Mouse (Mus musculus): ENCODE measurements around the gene Prrt4. TPM values are rescaled to one million over a fixed set of nuclear protein-coding genes. Genes with fewer than 3 reads are reported as not detected.
A peak's percentile ranks its signal among the peaks of the same experiment; 100 is the strongest.
"Not testable (repeated sequence)": the region's sequence is repeated elsewhere in the genome, so short reads cannot be mapped to it uniquely, and the experiment has no call there.

The Prrt4 gene
- 6.2 and 7.5 TPM in 2 replicates for polyA plus RNA-seq (2014; fragmentation: Nextera tagmentation; extraction: Ambion mirVana)

DNA sequence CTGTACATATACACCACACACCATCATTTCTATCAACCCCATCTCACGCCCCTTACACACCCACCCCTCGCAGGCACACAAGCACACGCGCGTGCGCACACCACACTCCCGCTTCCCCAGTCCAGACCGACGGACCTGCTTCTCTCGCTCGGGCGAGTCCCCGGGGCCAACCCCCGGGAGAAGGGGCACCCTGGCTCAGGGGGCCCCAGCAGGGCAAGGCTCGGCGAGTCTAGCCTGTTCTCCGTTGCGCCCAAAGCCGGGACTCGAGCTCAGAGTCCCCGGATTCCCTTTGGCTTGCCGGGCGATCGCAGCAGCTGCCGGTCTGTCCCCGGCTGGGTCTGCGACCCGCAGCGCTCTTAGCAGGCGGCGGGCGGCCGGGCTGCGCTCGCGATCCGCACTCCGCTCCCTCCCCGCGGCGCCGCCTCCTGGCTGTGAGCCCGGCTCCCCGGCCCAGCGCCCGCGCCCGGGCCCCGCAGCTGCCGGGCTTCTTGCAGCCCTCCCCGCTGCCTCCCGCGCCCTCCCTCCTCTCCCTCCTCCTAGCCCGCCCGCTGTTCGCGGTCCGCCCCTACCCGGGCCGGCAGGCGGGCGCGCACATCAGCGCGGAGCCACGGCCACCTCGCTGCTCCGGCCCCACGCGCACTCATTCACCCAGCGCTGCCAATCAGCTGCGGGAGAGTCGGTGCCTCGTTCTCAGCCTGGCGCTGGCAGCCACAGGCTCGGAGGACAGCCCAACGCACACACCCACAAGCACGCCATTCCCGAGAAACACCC lies at the start of gene Prrt4:
Gene Prrt4, minus strand, starts transcription at position 697 of the 771 bp plus-strand sequence.
- WGBS = under 1% methylated on average over 76 of the region's 79 CpGs
- Histone ChIP-seq H3K4me2 (ENCODE audit: low read length) (peak within 1 kb of the TSS; percentile 86), H3K9ac (replicated peaks; ENCODE audit: low read length) (peak within 1 kb of the TSS; percentile 83), H3K36me3 (ENCODE audit: control insufficient read depth, insufficient read depth, low read length) (no peaks in the 10 kb centered on the region), H3K27ac (replicated peaks; ENCODE audit: low read depth, low read length) (peak within 1 kb of the TSS; percentile 90), H3K27me3 (ENCODE audit: control insufficient read depth, insufficient read depth, low read length) (0 out of 2 replicates have a peak, but pooled peaks cover 8% of the 10 kb centered on the region), H3K4me1 (ENCODE audit: control insufficient read depth, insufficient read depth, low read length) (peaks cover 5% of the 10 kb centered on the region; the same call in 1 of the 2 replicates), H3K9me3 (ENCODE audit: control insufficient read depth, low read length) (no peaks in the 10 kb centered on the region), H3K4me3 (replicated peaks; ENCODE audit: low read depth, low read length) (peak within 1 kb of the TSS; percentile 60)
- peak; percentile 85 for ATAC-seq (ENCODE audit: low FRiP score, low TSS enrichment)
- peak; percentile 85 for DNase-seq

DNA sequence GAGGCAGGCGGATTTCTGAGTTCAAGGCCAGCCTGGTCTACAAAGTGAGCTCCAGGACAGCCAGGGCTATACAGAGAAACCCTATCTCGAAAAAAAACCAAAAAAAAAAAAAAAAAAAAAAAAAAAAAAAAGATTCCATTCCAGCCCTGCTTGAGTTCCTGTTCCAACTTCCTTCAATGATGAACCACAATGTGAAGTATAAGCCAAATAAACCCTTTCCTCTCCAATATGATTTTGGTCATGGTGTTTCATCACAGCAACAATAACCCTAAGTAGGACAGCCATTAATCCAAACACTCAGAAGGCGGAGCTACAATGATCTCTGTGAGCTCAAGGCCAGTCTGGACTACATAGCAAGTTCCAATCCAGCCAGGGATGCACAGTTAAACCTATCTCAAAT lies 38.3 kb upstream of the Prrt4 start:
- H3K9ac ChIP-seq (replicated peaks; ENCODE audit: low read length); H3K36me3 ChIP-seq (ENCODE audit: control insufficient read depth, insufficient read depth, low read length); H3K4me2 ChIP-seq (ENCODE audit: low read length); ATAC-seq (ENCODE audit: low FRiP score, low TSS enrichment); H3K4me3 ChIP-seq (replicated peaks; ENCODE audit: low read depth, low read length); H3K27me3 ChIP-seq (ENCODE audit: control insufficient read depth, insufficient read depth, low read length); H3K27ac ChIP-seq (replicated peaks; ENCODE audit: low read depth, low read length); DNase-seq; H3K9me3 ChIP-seq (ENCODE audit: control insufficient read depth, low read length): not testable (repeated sequence)
- peaks cover 32% of the 10 kb centered on the region for H3K4me1 ChIP-seq (ENCODE audit: control insufficient read depth, insufficient read depth, low read length)
- WGBS = 86% methylated on average over 3 of the region's 3 CpGs

DNA sequence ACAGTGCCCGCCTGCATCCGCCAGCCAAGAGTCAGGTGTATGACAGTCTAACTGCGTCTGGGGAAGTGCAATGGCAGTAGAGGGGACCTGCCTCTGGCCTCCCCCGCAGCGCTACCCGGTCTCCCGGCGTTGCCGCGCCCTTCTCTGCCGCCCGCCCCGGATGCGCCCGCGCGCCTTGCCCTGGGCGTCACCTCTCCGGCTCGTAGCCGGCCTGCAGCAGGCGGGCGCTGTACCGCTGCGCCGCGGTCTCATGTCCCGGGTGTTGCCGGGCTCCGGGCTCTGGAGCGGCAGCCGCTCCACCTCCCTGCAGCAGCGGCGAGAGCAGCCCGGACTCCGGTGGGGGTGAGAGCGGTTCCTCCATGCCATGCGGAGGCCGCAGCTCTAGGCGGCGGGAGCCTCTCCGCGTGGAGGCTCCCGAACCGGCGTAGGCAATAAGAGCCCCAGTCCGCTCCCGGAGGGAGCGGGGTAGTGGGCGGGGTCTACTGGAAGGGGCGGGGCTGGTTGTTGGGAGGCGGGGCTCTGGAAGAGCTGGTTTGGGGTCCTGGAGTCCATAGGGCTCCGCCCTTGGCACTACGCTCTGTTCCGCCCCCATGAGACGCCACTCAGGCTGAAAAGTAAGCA lies 36.6 kb upstream of the Prrt4 start, which contains the start of gene Impdh1:
Gene Impdh1, minus strand, starts transcription at position 484 of the 621 bp plus-strand sequence.
- no peaks in the 10 kb centered on the region for H3K9me3 ChIP-seq (ENCODE audit: control insufficient read depth, low read length)
- H3K27ac ChIP-seq (replicated peaks; ENCODE audit: low read depth, low read length) = no peak within 1 kb of the TSS; the same call in 1 of the 2 replicates
- peak within 1 kb of the TSS; percentile 62 for H3K4me3 ChIP-seq (replicated peaks; ENCODE audit: low read depth, low read length)
- H3K4me1 ChIP-seq (ENCODE audit: control insufficient read depth, insufficient read depth, low read length) = peaks cover 42% of the 10 kb centered on the region
- no peaks in the 10 kb centered on the region for H3K36me3 ChIP-seq (ENCODE audit: control insufficient read depth, insufficient read depth, low read length)
- peaks cover 8% of the 10 kb centered on the region; the same call in 1 of the 2 replicates for H3K27me3 ChIP-seq (ENCODE audit: control insufficient read depth, insufficient read depth, low read length)
- DNase-seq = peak; percentile 81
- ATAC-seq (ENCODE audit: low FRiP score, low TSS enrichment) = peak; percentile 56
- H3K9ac ChIP-seq (replicated peaks; ENCODE audit: low read length) = peak within 1 kb of the TSS; percentile 70
- under 1% methylated on average over 55 of the region's 56 CpGs for WGBS
- peak within 1 kb of the TSS; percentile 96 for H3K4me2 ChIP-seq (ENCODE audit: low read length)

DNA sequence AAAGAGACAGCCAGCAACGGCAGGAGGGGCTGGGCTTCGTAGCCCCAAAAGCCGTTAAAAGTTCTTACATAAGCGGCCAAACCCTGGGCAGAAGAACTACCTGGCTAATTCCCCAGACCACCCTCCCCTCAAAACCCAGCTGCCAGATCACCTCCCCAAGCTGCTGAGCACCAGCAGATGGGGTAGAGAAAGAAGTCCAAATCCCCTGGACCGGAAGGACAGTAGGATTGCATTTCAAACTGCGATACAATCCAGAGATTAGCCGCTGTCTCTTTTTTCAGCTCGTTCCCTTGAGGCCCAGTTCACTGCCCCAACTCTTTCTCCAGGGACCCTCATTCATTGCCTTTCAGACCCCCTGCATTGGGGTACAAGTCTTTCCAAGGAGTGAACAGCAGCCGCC lies 35.8 kb upstream of the Prrt4 start:
- DNase-seq (peak; percentile 28), ATAC-seq (ENCODE audit: low FRiP score, low TSS enrichment) (no peak)
- peaks cover 8% of the 10 kb centered on the region; the same call in 1 of the 2 replicates for H3K27me3 ChIP-seq (ENCODE audit: control insufficient read depth, insufficient read depth, low read length)
- H3K4me1 ChIP-seq (ENCODE audit: control insufficient read depth, insufficient read depth, low read length) = peaks cover 48% of the 10 kb centered on the region
- H3K27ac ChIP-seq (replicated peaks; ENCODE audit: low read depth, low read length) = no peak overlapping the region
- H3K9ac ChIP-seq (replicated peaks; ENCODE audit: low read length) = peak overlapping the region; percentile 70; the same call in 1 of the 2 replicates
- H3K9me3 ChIP-seq (ENCODE audit: control insufficient read depth, low read length) = no peaks in the 10 kb centered on the region
- no peaks in the 10 kb centered on the region for H3K36me3 ChIP-seq (ENCODE audit: control insufficient read depth, insufficient read depth, low read length)
- H3K4me2 ChIP-seq (ENCODE audit: low read length) = peak overlapping the region; percentile 96
- 7% methylated on average over 9 of the region's 9 CpGs for WGBS
- H3K4me3 ChIP-seq (replicated peaks; ENCODE audit: low read depth, low read length) = peak overlapping the region; percentile 62

DNA sequence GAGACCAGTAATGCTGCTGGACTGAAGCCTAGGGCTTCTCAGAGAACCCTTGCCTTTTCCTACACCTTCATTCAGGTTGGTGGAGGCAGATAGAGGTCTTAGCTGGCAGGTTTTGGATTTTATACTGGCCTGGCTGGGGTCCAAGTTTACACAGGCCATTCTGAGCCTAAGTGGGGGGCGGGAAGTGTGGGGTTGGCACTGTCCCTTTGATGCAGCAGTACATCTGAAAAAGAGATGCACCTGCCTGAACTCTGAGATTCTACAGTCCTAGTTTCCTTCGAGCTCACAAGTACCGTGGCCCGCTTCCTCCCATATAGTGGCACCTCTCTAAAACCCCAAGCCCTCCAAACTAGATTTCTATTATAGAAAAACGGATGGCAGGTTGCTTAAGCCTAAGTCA lies 35.4 kb upstream of the Prrt4 start:
- WGBS = 28% methylated on average over 5 of the region's 5 CpGs
- peak overlapping the region; percentile 96 for H3K4me2 ChIP-seq (ENCODE audit: low read length)
- peaks cover 8% of the 10 kb centered on the region; the same call in 1 of the 2 replicates for H3K27me3 ChIP-seq (ENCODE audit: control insufficient read depth, insufficient read depth, low read length)
- no peak for ATAC-seq (ENCODE audit: low FRiP score, low TSS enrichment)
- no peak overlapping the region for H3K27ac ChIP-seq (replicated peaks; ENCODE audit: low read depth, low read length)
- peaks cover 52% of the 10 kb centered on the region for H3K4me1 ChIP-seq (ENCODE audit: control insufficient read depth, insufficient read depth, low read length)
- no peak for DNase-seq
- H3K4me3 ChIP-seq (replicated peaks; ENCODE audit: low read depth, low read length) = no peak overlapping the region; the same call in 1 of the 2 replicates
- H3K36me3 ChIP-seq (ENCODE audit: control insufficient read depth, insufficient read depth, low read length) = no peaks in the 10 kb centered on the region
- no peaks in the 10 kb centered on the region for H3K9me3 ChIP-seq (ENCODE audit: control insufficient read depth, low read length)
- no peak overlapping the region for H3K9ac ChIP-seq (replicated peaks; ENCODE audit: low read length)

DNA sequence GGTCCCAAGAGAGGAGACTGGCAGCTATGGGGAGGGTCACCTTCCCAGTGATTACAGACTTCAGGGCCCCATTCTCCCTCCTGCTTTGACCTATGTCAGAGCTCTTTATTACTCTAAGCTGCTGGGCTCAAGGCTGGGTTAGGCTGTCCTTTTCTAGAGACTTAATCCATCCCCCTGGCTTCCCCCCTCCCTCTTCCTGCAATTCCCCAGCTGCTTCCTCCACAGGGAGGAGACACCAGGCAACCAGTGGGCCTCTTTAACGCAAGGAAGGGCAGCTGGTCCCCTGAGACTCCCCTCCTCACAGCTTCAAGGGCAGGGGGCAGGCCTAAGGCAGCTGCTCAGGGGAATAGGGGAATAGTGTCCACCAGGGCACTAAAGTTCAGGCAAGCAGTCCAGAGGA lies 34.9 kb upstream of the Prrt4 start:
- Histone ChIP-seq H3K4me2 (ENCODE audit: low read length) (no peak overlapping the region; the same call in 1 of the 2 replicates), H3K9me3 (ENCODE audit: control insufficient read depth, low read length) (no peaks in the 10 kb centered on the region), H3K27me3 (ENCODE audit: control insufficient read depth, insufficient read depth, low read length) (peaks cover 8% of the 10 kb centered on the region; the same call in 1 of the 2 replicates), H3K4me1 (ENCODE audit: control insufficient read depth, insufficient read depth, low read length) (peaks cover 53% of the 10 kb centered on the region), H3K4me3 (replicated peaks; ENCODE audit: low read depth, low read length) (no peak overlapping the region), H3K36me3 (ENCODE audit: control insufficient read depth, insufficient read depth, low read length) (no peaks in the 10 kb centered on the region), H3K9ac (replicated peaks; ENCODE audit: low read length) (no peak overlapping the region), H3K27ac (replicated peaks; ENCODE audit: low read depth, low read length) (no peak overlapping the region)
- 0% methylated on average over 1 of the region's 1 CpGs for WGBS
- ATAC-seq (ENCODE audit: low FRiP score, low TSS enrichment) (no peak), DNase-seq (peak; percentile 49)

DNA sequence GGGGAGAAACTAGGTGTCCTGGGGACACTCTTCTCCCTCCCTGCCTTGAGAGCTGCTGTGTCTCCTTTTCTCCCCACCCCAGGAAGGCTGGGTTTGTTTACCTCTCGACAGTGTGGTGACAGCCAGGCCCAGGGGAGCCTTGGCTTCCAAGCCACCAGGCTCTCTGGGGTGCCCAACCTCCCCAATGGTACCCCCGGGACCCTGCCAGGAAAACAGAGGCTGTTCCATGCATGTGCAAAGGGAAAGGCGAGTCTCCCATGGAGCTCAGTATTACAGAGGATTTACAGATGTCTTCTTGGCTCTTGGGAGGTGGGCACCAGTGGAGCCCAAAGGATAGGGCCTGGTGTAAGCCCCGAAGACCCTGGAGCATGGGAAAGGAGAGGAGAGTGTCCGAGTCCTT lies 34.1 kb upstream of the Prrt4 start:
- Histone ChIP-seq H3K4me2 (ENCODE audit: low read length) (no peak overlapping the region), H3K9ac (replicated peaks; ENCODE audit: low read length) (no peak overlapping the region), H3K36me3 (ENCODE audit: control insufficient read depth, insufficient read depth, low read length) (no peaks in the 10 kb centered on the region), H3K27me3 (ENCODE audit: control insufficient read depth, insufficient read depth, low read length) (peaks cover 8% of the 10 kb centered on the region; the same call in 1 of the 2 replicates), H3K27ac (replicated peaks; ENCODE audit: low read depth, low read length) (no peak overlapping the region), H3K9me3 (ENCODE audit: control insufficient read depth, low read length) (no peaks in the 10 kb centered on the region), H3K4me3 (replicated peaks; ENCODE audit: low read depth, low read length) (0 out of 2 replicates have a peak overlapping the region, but pooled peaks have one; percentile 5), H3K4me1 (ENCODE audit: control insufficient read depth, insufficient read depth, low read length) (peaks cover 53% of the 10 kb centered on the region)
- DNase-seq (no peak), ATAC-seq (ENCODE audit: low FRiP score, low TSS enrichment) (no peak)
- 52% methylated on average over 5 of the region's 5 CpGs for WGBS

DNA sequence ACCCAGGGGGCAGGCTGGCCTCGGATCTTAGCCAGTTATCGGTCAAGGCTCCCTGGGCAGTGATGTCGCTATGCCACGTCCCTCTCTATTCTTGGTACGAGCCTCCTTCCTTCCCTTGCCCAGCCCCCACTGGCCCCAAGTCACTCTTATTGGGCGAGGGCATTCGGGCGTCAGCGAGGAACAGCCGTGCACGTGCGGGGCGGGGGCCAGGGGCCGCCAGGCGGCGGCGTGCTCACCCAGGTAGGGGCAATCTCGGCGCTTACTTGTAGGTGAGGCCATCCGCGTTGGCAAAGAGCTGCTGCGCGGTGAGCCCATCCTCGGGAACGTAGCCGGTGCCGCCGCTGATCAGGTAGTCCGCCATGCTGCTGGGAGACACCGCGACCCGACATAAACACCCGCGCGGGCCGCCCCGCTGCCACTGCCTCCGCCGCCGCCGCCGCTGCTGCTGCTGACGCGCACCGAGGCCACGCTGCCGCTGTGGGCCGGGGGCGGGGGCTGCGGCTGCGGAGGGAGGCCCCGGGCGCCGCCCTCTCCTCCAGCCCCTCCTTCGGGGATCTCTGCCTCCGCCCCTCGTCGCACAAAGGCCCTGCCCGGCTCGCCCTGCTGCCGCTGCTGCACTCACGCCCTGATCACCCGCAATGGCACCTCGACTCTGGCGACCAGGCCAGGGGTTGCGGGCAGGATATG lies 32.6 kb upstream of the Prrt4 start:
- H3K27me3 ChIP-seq (ENCODE audit: control insufficient read depth, insufficient read depth, low read length) = peaks cover 8% of the 10 kb centered on the region; the same call in 1 of the 2 replicates
- peak overlapping the region; percentile 64 for H3K4me3 ChIP-seq (replicated peaks; ENCODE audit: low read depth, low read length)
- H3K4me2 ChIP-seq (ENCODE audit: low read length) = peak overlapping the region; percentile 84
- 0 out of 2 replicates have a peak, but pooled peaks cover under 1% of the 10 kb centered on the region for H3K36me3 ChIP-seq (ENCODE audit: control insufficient read depth, insufficient read depth, low read length)
- WGBS = under 1% methylated on average over 50 of the region's 66 CpGs
- DNase-seq = peak; percentile 88
- peaks cover 53% of the 10 kb centered on the region for H3K4me1 ChIP-seq (ENCODE audit: control insufficient read depth, insufficient read depth, low read length)
- H3K9ac ChIP-seq (replicated peaks; ENCODE audit: low read length) = peak overlapping the region; percentile 83
- ATAC-seq (ENCODE audit: low FRiP score, low TSS enrichment) = peak; percentile 82
- no peaks in the 10 kb centered on the region for H3K9me3 ChIP-seq (ENCODE audit: control insufficient read depth, low read length)
- peak overlapping the region; percentile 91 for H3K27ac ChIP-seq (replicated peaks; ENCODE audit: low read depth, low read length)

Data from midbrain, embryonic 14.5 days (tissue).